Mouse (Mus musculus): ENCODE measurements around the gene Strip1.
"Not testable (repeated sequence)": the region's sequence is repeated elsewhere in the genome, so short reads cannot be mapped to it uniquely, and the experiment has no call there.

Gene Strip1

GRCm38 (mm10) chr3:107631523-107631958 lies at the start of gene Strip1:
TSS of gene Strip1 (minus strand) at chr3:107631694.
- DNase-seq (ENCODE audit: low spot score in 2 of 2), result peak; percentile 89 to 94

- peak; percentile 42 to 59 for DNase-seq (ENCODE audit: low spot score in 2 of 2)
Measured at GRCm38 (mm10) chr3:107680790-107681576, 49.5 kb upstream of the Strip1 start.

DNA sequence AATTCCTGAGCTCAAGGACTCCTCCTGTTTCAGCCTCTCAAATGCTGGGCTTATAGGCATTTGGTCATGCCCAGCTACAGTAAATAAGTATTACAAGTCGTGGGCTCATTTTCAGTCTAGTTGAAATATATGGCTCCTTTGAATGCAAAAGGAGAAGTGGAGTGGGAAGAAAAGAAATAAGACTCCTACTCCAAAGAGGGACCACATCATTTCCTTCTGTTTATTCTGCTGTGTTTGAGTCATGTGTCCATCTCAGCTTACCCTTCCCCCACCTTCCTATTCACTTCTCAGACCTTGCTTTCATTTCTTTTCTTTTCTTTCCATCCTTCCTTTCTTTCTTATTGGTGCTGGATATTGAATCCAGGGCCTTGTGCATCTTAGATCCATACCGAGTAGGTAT lies 40.0 kb upstream of the Strip1 start:
- no peak for DNase-seq (ENCODE audit: low spot score in 2 of 2)

DNA sequence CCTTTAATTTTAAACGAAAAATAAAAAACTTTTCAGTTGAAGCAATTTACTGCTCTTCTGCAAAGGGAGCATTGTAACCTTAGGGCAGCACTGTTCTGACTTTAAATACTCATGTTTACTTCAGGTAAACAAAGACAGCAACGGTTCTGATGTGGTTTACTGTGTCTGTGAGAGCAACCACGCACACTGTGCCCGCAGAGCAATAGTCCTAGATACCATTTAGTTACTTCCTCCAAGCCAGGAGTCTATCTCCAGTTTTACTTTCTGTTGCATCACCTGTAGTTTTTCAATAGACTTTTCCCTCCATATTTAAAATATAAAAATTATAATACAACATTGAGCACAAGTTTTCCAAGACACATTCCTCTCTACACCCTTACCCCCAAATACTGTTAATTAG lies 39.0 kb upstream of the Strip1 start:
- no peak for DNase-seq (ENCODE audit: low spot score in 2 of 2)

- DNase-seq (ENCODE audit: low spot score in 2 of 2), result no peak
Measured at GRCm38 (mm10) chr3:107668786-107669185, 37.3 kb upstream of the Strip1 start.

- no peak for DNase-seq (ENCODE audit: low spot score in 2 of 2)
Measured at GRCm38 (mm10) chr3:107667426-107667825, 35.9 kb upstream of the Strip1 start.

GRCm38 (mm10) chr3:107664641-107665040 lies 33.1 kb upstream of the Strip1 start:
- no peak for DNase-seq (ENCODE audit: low spot score in 2 of 2)

GRCm38 (mm10) chr3:107659000-107659399 lies 27.5 kb upstream of the Strip1 start:
- no peak for DNase-seq (ENCODE audit: low spot score in 2 of 2)

DNA sequence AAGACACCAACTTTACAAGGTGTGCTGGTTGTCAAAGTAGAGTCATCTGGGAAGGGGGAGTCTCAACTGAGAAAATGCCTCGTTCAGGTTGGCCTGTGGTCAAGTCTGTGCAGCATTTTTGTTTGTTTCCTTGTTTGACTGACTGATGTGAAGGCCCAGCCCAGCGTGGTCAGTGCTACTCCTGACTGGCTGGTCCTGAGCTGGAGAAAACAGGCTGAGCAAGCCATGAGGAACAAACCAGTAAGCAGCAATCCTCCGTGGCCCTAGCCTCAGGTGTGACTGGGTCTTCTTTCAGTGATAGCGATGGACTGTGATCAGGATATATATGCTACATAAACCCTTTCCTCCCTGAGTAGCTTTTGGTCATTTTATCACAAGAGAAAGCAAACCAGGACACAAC lies 25.4 kb upstream of the Strip1 start:
- no peak for DNase-seq (ENCODE audit: low spot score in 2 of 2)

GRCm38 (mm10) chr3:107656151-107656550 lies 24.7 kb upstream of the Strip1 start:
- no peak for DNase-seq (ENCODE audit: low spot score in 2 of 2)

DNA sequence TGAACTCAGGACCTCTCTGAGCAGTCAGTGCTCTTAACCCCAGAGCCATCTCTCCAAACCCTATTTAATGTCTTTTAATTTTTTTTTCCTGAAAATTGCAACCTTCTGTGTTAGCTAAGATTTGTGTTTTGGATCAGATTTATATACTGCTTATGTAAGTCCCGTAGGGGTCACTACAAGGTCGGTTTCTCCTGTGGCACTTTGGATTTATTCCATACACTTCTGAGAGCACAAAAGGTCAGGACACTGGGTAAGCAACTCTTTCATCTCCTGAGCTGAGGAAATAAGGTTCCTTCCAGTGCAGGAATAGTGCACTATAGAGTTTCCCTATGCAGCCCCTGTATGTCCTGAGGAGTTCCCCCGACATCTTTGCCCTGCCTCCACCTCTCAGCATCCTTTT lies 24.0 kb upstream of the Strip1 start:
- no peak for DNase-seq (ENCODE audit: low spot score in 2 of 2)

DNA sequence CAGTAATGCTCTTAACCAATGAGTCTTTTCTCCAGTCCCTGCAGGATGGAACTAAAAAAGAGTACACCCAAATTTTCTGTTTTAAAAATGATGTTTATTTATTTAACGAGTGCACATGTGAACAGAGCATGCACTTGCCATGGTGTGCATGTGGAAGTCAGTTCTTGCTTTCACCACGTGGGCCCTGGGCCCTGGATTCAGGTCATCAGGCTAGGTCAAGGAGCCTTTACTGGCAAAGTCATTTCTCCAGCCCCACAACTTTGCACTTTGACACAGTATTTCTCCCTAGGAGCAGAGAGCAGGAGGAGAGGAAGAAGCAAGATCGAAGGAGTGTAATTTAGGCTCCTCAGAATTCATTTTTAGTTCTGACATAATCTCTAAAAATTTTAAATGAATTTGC lies 23.4 kb upstream of the Strip1 start:
- no peak for DNase-seq (ENCODE audit: low spot score in 2 of 2)

DNA sequence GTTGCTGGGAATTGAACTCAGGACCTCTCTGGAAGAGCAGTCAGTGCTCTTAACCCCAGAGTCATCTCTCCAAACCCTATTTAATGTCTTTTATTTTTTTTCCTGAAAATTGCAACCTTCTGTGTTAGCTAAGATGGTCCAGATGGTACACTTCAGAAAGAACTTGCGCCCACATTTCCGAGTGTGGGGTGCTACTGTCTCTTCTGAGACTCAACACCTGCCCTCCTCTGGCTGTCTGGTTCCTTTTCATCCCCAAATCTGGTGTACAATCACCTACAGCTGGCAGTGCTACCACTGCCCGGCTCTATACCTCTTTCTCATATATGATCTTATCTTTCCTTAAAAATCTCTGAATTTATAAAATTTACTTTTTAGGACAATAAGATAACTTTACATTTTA lies 21.5 kb upstream of the Strip1 start:
- no peak for DNase-seq (ENCODE audit: low spot score in 2 of 2)

- not testable (repeated sequence) for DNase-seq (ENCODE audit: low spot score in 2 of 2)
Measured at GRCm38 (mm10) chr3:107650276-107650675, 18.8 kb upstream of the Strip1 start.

- no peak for DNase-seq (ENCODE audit: low spot score in 2 of 2)
Measured at GRCm38 (mm10) chr3:107646947-107647346, 15.5 kb upstream of the Strip1 start.

DNA sequence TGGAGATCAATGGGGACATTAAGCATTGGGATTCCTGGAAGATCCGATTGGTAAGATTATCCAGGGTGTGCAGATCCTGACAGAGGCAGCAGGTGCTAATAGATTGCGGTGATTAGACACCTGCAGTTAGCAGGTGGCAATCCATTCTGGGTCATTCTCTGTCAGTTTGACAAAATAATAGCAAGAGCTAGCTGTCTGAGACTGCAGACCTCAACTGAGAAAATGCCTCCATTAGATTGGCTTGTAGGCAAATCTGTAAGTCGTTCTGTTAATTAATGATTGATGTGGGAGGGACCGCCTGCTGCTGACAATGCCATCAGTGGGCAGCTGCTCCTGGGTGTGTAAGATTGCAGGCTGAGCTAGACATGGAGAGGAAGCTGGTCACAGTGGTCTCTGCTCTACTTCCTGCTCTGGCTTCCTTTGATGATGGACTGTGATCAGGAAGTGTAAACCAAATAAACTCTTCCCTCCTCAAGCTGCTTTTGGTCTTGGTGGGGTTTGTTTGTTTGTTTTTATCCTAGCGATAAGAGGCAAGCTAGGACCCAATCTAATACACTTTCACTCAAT lies 6.2 kb upstream of the Strip1 start:
- DNase-seq (ENCODE audit: low spot score in 2 of 2), result no peak

DNA sequence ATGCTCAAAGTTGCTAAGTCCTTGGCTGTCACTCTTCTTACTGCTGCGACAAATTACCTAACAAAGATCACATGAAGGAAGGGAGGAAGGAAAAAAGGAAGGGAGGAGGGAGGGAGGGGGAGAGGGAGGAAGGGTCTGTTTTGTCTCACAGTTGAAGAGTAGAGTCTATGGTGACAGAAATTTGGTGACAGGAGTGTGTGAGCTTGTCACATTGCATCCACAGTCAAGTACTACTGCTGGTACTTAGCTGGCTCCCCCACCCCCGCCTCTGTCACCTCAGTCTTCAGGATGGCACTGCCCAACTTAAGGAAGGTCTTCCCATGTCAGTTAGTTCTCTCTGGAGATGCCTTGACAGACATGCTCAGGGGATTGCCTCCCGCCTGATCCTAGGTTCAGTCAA lies 4.7 kb upstream of the Strip1 start:
- DNase-seq (ENCODE audit: low spot score in 2 of 2), result no peak

DNA sequence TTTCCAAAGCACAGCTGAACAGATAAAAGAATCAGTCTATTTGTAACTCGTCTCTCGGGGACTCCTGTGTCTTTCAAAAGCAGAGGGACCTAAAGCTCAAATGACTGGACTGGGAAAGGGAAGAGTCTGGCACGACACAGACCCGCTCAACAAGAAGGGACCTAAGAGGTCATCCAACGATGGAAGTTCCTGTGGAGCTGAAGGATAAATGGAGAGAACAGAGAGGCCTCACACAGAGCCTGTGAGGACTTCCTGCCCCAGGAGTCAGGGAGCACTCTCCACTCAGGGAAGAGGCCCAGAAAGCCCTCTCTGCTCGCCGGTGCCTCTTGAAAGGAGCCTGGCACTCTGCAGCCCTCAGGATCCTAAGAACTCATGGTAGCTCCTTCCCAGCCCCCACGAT lies 4.3 kb upstream of the Strip1 start:
- DNase-seq (ENCODE audit: low spot score in 2 of 2), result no peak

- no peak for DNase-seq (ENCODE audit: low spot score in 2 of 2)
Measured at GRCm38 (mm10) chr3:107633906-107634305, 2.4 kb upstream of the Strip1 start.

DNA sequence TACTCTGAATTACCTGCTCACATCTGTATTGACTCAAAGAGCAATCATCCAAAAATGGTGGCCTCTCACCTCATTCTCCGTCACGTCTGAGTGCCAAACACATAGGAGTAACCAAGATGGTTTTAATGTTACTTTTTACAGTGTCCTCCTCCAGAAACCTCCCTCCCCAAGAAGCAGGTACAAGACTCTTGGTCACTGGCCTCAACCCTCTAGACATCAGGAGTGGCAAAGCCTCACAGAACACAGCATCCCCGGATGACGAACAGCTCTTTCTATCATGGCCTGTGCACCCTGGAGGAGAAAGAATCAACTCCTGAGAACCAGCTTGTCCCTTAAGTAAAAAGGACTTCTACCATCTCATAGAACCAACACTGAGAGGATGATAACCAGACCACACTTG lies 1.3 kb upstream of the Strip1 start:
- DNase-seq (ENCODE audit: low spot score in 2 of 2), result no peak

- DNase-seq (ENCODE audit: low spot score in 2 of 2), result peak; percentile 27 to 48
Measured at GRCm38 (mm10) chr3:107630682-107631522, 592 bp downstream of the Strip1 start, which contains the start of gene Gm10961. TSS of gene Gm10961 (plus strand) at chr3:107631322.

- DNase-seq (ENCODE audit: low spot score in 2 of 2), result no peak
Measured at GRCm38 (mm10) chr3:107629411-107629810, 2.1 kb downstream of the Strip1 start.
